Mouse (Mus musculus): ENCODE results near the gene Actc1.

DNA sequence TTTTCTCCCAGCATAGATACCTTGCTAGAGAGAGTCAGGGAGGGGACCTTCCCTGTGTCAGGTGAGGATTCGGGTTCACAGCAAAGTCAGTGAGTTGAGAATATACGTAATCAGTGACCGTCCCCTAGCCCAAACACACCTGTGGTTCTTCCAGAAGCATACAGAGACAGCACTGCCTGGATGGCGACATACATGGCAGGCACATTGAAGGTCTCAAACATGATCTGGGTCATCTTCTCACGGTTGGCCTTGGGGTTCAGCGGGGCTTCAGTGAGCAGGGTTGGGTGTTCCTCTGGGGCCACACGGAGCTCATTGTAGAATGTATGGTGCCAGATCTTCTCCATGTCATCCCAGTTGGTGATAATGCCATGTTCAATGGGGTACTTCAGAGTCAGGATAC is 3.2 kb downstream of the Actc1 start:
- TF ChIP-seq EP300 (optimal IDR thresholded peaks at IDR 0.05) (no peak), CTCF (IDR thresholded peaks at IDR 0.05; ENCODE audit: low read depth) (no peak)

Data from stomach, postnatal 0 days (tissue).